Mouse (Mus musculus) embryo, embryonic 10.5 days (tissue): ENCODE data around the gene Ppt2.
A peak's percentile ranks its signal among the peaks of the same experiment; 100 is the strongest.

Source experiments
- DNase-seq: peaks from one replicate; pipeline ENCODE4 v3.0.0-alpha.2; 2015; ENCODE audit warnings: low spot score

Gene Ppt2

DNA sequence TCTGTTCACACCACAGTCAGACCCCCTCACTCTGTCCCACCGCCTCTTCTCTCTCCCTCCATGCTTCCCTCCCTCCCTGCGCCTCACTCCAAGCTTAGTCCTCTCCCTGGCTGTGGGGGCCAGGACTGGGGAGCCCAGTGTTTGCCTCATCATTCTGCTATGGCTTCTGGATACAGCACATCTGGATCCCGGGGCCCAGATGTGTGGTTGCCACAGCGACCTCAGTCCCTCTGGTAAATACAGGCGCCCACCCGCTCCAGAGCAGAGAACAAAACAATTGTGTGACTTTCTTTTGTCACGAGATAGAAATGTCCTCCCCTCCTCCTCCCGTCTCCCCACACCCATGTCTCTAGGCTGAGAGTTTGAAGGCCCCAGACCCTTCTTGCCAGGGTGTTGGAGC is 28.4 kb upstream of the Ppt2 start:
- no peak for DNase-seq

DNA sequence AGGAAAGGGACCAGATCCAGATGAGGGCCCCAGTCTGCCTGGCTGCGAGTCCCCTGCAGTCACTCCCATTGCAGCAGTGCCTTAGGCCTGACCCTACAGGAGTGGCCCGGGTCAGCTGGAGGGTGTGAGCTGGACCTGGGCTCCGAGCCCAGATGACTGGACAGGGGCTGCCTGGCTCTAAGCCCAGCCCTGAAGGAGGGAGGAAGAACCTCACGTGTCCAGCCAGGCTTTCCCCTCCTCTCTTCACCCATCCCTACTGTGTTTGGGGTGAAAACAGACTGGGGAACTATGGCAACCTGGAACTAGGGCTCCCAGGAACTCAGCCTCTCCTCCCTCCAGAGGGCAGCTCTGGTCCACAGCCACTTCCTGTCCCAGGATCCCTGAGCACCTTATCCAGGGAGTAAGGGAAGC is 27.3 kb upstream of the Ppt2 start:
- no peak for DNase-seq

DNA sequence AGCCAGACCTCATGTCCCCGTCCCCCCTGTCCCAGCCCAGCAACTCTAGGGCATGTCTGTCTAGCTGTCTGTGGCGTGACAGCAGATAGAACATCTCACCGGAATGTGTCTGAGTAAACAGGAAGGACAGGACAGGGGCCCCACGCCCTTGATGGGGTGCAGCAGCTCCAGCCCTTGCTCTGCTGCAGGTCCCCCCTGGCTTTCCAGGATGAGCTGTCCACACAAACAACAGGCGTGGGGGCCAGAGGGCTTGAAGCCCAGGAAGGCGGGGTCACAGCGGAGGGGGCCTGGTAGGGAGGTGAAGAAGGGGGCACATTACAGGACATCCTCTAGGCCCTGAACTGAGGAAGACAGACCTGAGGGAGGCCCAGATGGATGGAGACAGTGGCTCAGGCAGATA is 26.9 kb upstream of the Ppt2 start:
- DNase-seq, result no peak

GRCm38 (mm10) chr17:34654392-34654791 is 26.1 kb upstream of the Ppt2 start:
- DNase-seq, result no peak

DNA sequence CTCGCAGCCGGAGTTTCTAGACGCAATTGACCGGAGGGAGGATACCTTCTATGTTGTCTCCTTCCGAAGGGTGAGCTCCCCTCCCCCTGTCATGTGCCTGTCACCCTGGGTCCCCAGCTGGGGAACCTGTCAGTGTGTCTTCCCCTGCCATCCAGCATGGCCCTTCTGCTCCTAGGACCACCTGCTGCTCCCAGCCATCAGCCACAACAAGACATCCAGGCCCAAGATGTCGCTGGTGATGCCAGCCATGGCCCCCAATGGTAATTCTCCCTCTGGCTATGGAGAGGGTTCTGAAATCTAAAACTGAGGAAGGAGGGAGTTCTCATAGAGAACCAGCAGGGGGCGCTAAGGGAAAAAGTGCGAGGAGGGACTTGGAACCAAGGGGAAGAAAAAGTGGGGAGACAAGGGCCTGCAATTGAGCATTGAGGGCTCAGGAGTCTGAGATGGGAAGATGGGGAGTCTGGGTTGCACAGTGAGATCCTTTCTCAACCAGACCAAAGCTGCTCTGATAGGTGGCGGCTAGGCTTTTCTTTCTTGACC is 25.5 kb upstream of the Ppt2 start:
- DNase-seq, result peak; percentile 78

DNA sequence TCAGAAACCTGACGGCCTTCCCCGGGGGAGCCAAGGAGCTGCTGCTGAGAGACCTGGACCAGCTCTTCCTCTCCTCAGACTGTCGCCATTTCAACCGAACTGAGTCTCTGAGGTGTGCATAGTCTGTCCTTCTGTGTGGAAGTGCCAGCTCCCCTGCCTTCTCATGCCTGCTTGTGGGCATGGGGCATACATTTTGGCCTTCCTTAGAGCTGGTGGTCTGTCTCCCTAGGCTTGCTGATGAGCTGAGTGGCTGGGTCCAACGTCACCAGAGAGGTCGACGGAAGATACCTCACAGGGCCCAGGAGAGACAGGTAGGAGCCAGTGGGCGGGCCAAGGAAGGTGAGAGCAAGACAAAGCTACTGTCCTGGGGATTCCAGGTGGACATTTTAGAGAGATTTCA is 24.7 kb upstream of the Ppt2 start:
- no peak for DNase-seq

DNA sequence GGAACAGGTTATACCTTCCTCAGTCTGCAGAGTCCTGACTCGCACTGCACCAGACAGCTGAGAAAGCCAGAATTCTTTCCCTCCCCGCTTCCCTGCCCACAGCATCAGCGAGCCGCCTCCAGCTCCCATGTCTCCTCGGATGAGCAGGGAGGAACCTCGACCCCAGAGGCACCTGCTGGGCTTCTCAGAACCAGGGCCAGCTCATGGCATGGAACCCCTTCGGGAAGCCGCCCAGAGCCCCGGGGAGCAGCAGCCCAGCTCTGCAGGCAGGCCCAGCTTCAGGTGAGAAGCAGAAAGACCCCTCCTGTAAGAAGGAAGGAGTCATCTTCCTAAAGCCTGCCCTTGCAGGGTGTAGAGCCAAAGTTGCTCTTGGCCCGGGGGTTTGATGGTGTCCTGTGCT is 24.2 kb upstream of the Ppt2 start:
- no peak for DNase-seq

DNA sequence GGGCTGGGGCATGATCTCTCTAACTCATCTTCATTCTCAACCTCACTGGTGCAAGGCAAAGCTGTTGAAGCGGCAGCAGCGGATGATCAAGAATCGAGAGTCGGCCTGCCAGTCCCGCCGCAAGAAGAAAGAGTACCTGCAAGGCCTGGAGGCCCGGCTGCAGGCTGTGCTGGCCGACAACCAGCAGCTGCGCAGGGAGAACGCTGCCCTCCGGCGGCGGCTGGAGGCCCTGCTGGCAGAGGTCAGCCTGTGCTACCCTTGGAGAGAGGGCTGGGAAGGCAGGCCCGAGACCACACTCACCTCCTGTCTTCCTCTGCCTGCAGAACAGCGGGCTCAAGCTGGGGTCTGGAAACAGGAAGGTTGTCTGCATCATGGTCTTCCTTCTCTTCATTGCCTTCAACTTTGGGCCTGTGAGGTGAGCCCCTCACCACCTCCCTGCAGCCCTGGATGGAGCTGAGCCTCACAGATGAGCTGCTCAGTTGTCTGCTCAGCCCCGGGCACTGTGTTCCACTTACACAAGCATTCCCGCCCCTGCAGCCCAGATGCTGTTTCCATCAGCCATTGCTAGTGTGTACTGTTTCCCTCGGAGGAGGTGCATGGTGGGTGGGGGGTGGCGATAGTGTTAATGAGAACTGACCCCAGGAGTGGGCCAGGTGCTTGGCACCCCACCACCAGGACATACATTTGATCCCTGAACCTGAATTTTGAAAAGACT is 23.4 kb upstream of the Ppt2 start:
- DNase-seq, result peak; percentile 64

- DNase-seq, result no peak
These were observed 22.5 kb upstream of the Ppt2 start for GRCm38 (mm10) chr17:34650781-34651180.

GRCm38 (mm10) chr17:34649106-34649864 is 21.0 kb upstream of the Ppt2 start:
- DNase-seq, result no peak

DNA sequence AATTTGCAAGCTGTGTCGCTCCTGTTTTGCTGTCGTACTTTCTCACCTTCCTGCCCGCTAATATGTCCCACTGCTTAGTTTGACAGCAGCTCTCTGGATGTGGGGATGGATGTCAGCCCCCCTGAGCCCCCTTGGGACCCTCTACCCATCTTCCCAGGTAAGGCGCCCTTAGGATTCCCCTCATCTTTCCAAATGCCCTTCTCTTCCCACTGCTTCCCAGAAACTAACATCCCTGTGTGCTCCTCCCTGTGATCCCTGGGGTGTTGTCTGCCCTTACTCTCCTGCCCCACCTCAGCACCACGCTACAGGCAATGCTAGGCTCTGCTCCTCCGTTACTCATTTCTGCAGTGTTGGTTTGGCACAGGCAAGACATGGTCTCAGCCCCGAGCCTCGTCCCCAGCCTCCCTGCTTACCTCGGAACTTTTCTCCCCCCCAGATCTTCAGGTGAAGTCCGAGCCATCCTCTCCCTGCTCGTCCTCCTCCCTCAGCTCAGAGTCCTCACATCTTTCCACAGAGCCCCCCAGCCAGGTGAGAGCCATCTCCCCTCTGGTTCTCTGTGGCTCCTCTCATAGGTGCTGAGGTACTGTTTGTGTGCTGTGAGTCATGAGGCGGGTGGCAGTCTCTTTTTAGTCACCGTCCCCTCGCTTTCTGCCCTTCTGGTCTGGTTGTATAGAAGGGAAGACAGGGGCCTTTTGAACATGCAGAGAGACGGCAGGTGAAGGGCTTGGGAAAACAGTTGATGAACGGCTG is 20.0 kb upstream of the Ppt2 start:
- no peak for DNase-seq

- DNase-seq, result peak; percentile 98
These were observed 18.8 kb upstream of the Ppt2 start, which contains the start of gene Atf6b for GRCm38 (mm10) chr17:34646906-34647787. Gene Atf6b, plus strand, starts transcription at chr17:34647146.

DNA sequence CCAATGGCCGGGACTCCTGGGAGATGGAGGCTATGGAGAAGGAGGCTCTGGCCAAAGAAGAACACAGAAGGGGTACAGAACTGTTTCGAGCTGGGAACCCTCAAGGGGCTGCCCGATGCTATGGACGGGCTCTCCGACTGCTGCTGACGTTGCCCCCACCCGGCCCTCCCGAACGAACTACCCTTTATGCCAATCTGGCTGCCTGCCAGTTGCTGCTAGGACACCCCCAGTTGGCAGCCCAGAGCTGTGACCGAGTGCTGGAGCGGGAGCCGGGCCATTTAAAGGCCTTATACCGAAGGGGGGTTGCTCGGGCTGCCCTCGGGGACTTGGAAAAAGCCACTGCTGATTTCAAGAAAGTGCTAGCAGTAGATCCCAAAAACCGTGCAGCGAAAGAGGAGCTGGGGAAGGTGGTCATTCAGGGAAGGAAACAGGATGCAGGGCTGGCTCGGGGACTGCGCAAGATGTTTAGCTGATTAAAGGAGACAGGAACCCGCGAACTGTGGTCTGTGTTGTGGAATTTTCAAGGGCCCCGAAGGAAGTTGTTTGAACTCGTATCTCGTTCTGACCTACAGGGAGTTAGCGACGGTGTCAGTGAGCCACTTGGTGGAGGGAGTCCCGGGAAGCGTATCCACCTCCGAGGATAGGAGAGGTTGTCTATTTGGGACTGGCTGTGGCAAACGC is 17.7 kb upstream of the Ppt2 start:
- no peak for DNase-seq

DNA sequence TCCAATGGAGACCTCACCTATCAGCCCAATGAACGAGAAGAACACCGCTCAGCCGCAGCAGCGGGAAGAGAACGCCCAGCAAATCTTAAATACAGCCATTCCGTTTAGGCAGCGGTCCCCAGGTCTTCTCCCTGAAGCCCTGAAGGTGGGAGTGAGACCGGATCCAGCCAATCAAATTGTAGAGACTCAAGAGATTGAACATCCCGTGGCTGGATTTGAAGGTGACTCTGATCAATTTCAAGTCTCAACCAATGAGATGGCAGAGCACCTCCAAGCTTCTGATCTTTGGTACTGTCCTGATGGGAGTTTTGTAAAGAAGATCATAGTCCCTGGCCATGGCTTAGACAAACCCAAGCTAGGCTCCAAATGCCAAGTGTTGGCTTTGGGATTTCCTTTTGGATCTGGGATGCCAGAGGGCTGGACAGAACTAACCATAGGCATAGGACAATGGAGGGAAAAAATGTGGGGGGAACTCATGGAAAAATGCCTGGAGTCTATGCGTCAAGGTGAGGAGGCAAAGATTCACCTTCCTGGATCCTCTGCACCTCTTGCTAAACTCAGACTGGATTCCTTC is 17.0 kb upstream of the Ppt2 start:
- no peak for DNase-seq

DNA sequence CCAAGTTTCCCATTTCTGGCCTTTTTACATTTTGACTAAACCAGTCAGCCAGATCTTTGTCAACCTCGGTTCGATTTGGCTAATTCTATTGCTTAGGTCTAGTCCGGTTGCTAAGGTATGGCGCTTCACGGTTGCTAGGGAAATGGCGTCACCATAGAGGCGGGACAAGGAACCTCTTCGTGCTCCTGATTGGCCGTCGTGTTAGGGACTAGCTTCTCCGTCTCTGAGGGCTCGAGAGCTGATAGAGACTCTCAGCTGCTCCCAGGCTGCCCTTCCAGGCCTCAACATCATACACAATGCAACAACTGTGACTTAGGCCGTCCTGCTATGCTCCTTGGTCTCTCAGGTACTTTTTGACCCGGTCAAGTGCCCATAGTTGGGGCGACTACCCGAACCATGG is 16.3 kb upstream of the Ppt2 start, which contains the start of gene Fkbpl:
TSS of gene Fkbpl (plus strand) at position 157 of the 400 bp plus-strand sequence.
- peak; percentile 99 for DNase-seq

DNA sequence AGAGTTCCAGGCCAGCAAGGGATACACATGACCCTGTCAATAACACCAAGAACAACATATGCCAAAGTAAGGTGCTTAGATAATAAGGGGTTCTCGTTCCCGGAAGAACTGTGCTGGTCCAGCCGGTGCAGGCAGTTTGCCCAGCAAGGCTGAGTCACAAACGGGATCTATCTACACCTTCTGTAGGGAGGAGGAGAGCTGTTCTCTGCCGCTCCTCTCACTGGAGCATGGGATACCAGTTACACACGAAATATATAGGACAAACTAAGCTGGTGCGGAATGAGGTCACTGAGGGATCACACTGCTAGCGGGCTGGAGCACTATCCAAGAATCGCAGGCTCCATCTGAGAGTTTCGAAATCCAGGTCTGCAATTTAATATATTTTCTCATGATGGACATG is 15.6 kb upstream of the Ppt2 start:
- DNase-seq, result no peak

DNA sequence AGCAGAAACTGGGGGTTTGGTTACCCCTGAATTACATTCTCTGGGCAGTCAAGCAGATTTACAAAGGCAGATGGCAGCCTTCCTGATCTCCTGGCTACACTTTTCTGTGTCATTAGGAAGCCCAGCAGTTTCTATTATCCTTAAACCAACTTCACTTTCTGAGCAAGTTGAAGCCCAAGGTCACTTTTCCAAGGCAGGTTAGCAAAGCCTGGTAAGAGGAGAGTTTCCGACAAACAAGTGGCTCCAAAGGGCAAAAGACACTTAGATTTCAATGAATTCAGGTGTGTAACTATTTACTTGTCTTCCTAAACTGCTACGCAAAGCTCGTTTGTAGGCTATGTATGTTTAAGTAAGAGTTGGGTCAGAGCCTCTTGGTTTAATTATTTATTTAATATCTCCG is 15.1 kb upstream of the Ppt2 start:
- DNase-seq, result no peak

GRCm38 (mm10) chr17:34641945-34642344 is 13.6 kb upstream of the Ppt2 start:
- no peak for DNase-seq

- peak; percentile 69 for DNase-seq
These were observed 12.7 kb upstream of the Ppt2 start for GRCm38 (mm10) chr17:34640778-34641601.
